Mouse (Mus musculus): ENCODE data around the gene Opa3.

GRCm38 (mm10) chr7:19269721-19270441 is 41.7 kb downstream of the Opa3 start:
- TF ChIP-seq POLR2A (IDR thresholded peaks at IDR 0.05; ENCODE audit: low read depth, low read length) (peak; percentile 1; the same call in 1 of the 2 replicates), CTCF (IDR thresholded peaks at IDR 0.05; ENCODE audit: extremely low read depth, insufficient read depth, insufficient read length, insufficient replicate concordance) (no peak)

Measured in spleen, adult 2 months (tissue).